Mouse (Mus musculus): ENCODE results near the gene Prim2.

DNA sequence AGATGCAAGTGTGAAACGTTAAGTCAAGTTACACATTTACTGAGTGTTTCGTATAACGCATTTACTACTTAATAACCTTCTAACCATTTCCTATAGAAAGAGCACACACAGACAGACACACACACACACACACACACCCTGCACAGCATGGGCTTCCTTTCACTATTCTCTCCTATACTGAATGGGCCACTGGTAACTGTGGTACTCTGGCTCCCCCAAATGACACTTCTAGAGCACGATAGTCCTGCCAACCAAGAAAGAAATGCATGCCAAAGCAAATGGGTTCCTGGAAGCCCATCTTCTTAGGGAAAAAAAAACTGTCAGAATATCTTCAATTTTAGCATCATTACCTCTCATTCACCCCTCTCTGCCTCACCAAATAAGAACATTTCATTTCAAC, 22.4 kb downstream of the Prim2 start:
- TF ChIP-seq TAL1 (IDR thresholded peaks at IDR 0.05; ENCODE audit: low read length) (no peak), GATA1 (IDR thresholded peaks at IDR 0.05; ENCODE audit: low read length) (no peak)
